Mouse (Mus musculus) brain, embryonic 14.5 days (tissue): ENCODE results near the gene Gm20425. TPM values are rescaled to one million over a fixed set of nuclear protein-coding genes. Genes with fewer than 3 reads are reported as not detected.

Source experiments
- DNase-seq: peaks from one replicate; pipeline ENCODE4 v3.0.0-alpha.2; 2011; ENCODE audit warnings: low read depth
- CTCF ChIP-seq: fragments of 200-500 bp; IDR thresholded peaks from 2 replicates; pipeline ENCODE4 v1.5.1; 2012; ENCODE audit warnings: inconsistent platforms, mild to moderate bottlenecking, moderate library complexity, borderline replicate concordance; ENCODE audit not compliant: insufficient read depth, insufficient read length; ENCODE audit errors: extremely low read depth
- POLR2A ChIP-seq: fragments of 200-500 bp; IDR thresholded peaks from 2 replicates; pipeline ENCODE4 v1.6.1; 2012; ENCODE audit warnings: mild to moderate bottlenecking, inconsistent platforms, borderline replicate concordance; ENCODE audit not compliant: poor library complexity, insufficient read depth, insufficient read length, severe bottlenecking; ENCODE audit errors: extremely low read depth
- polyA plus RNA-seq: library from polyadenylated mRNA; depleted of rRNA; stranded (reverse); fragments of >200 nt; gene quantifications from 2 replicates; pipeline ENCODE4 v1.2.3, GENCODE M21; 2012; rRNA removed

Gm20425 gene
- polyA plus RNA-seq, 1 experiment = not detected

DNA sequence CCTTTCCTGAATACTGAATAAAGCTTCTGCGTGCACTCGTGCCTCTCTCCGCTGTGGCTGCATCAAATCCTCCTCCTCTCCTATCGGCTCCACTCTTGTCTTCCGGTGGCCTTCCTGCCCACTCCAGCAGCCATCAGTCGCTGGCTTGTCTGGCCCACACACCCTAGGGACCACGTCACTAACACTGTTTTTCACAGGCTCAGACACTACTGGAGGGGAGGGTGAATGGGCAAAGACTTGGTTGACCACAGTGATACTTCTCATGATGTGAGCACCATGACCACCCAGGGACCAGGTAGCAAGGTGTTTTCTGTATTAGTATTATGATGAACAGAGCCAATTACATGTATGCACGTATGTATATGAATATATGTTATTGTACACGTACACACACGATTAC, 83.8 kb downstream of the Gm20425 start:
- DNase-seq = no peak
- TF ChIP-seq CTCF = no peak
- no peak for TF ChIP-seq POLR2A

DNA sequence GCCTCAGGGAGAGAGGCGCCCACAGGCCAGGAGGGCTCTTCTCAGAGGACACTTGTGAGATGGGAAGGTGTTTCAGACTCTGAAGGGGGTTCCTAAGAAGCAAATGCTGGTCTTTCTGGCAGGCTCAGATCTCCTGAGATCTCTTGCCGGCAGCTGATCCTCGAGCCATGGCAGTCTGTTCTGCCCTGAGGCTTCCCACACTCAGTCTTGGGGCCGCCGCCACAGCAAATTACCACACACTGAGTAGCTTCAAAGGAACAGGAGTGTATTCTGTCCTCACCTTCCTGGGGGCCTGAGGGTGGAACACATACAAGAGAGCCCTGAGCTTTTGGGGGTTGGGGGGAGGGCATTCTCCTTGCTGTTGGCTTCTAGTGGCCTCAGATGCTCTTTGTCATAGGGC, 84.8 kb downstream of the Gm20425 start:
- peak; percentile 54 for DNase-seq
- no peak for TF ChIP-seq CTCF
- no peak for TF ChIP-seq POLR2A

DNA sequence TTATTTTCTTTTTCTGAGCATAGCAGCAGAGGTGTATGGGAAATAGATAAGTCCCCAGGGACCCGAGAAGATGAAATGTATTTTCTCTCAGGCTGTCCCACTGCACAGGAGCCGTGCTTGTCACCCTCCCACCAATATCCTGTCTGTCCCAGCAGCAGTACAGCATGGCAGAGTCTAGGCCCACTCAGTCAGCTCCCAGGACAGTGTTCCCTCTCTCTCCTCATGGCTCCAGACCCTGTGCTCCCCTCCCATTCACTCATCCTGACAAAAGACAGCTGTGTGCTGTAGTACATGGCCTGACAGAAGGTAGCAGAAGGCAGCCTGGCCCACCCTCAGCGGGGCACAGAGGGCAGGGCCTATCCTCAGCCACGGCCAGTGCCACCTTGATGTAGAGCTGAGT, 86.2 kb downstream of the Gm20425 start:
- TF ChIP-seq POLR2A (no peak), CTCF (no peak)
- DNase-seq = no peak

DNA sequence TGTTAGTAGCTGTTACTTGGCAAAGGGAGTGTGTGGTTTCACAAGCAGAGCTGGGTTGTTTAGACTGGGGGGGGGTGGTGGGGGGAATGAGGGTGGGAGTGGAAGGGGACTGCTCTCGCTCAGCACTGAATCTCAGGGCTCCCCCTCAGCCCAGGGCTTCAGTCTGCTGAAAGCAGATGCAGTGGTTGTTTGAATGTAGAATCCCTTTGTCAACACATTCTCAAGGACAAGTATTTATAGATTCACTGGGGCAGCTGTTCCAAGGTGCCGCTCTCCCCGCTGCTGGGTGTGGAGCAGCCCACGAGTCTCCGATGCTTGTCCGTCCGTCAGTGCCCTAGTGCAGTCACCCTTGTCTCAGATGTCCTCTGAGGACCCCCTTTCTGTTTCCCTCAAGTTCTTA, 88.8 kb downstream of the Gm20425 start:
- TF ChIP-seq CTCF (no peak), POLR2A (no peak)
- DNase-seq = no peak

DNA sequence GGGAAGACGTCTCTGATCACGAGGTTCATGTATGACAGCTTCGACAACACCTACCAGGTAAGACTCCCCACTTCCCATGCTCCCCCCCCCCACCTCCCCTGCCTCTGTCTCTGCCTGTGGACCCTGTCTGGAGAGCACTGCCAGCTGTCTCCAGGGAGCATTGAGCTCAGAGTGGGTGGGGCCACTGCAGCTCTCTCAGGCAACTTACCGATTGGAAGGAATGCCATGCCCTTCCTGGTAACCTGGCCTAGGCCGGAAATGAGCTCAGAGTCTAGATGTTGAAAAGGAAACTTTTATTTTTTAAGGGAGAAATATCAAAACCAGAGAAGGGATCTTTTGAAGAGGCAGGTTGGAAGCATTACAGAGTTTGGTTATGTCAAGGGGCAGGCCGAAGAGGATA, 89.7 kb downstream of the Gm20425 start:
- no peak for DNase-seq
- no peak for TF ChIP-seq POLR2A
- TF ChIP-seq CTCF = no peak

Other genes with a start within 250 kb of the Gm20425 start
- 1.2 and 1.9 TPM in 2 replicates for gene Slco2a1, start 241.6 kb downstream of the Gm20425 start, polyA plus RNA-seq
- gene Rab6b, start 118.5 kb downstream of the Gm20425 start, polyA plus RNA-seq = 54.5 and 125 TPM in 2 replicates
- gene Srprb, start 28.2 kb downstream of the Gm20425 start, polyA plus RNA-seq = 58.0 and 59.4 TPM in 2 replicates
- gene Trf, start 137 bp upstream of the Gm20425 start, polyA plus RNA-seq = 10.2 and 19.0 TPM in 2 replicates
- gene 1300017J02Rik, start 74.8 kb upstream of the Gm20425 start, polyA plus RNA-seq = 0.22 and 0.47 TPM in 2 replicates
- gene Topbp1, start 74.9 kb upstream of the Gm20425 start, polyA plus RNA-seq = 32.9 and 35.1 TPM in 2 replicates
- gene Cdv3, start 135.5 kb upstream of the Gm20425 start, polyA plus RNA-seq = 56.8 and 85.3 TPM in 2 replicates